Mouse (Mus musculus) stomach, embryonic 16.5 days (tissue): ENCODE measurements around the gene Hoxa3. TPM values are rescaled to one million over a fixed set of nuclear protein-coding genes. Genes with fewer than 3 reads are reported as not detected.

Source experiments
- ATAC-seq: fragments of 200-750 bp; cut with Nextera tagmentation; 2 replicates; pipeline ENCODE4 v1.8.0; 2017; ENCODE audit warnings: moderate number of reproducible peaks, moderate TSS enrichment; ENCODE audit not compliant: insufficient read depth, low FRiP score
- H3K27ac ChIP-seq: fragments of 300-500 bp; sonication (generic); 2 replicates; pipeline ENCODE4 v1.5.1; 2014; ENCODE audit warnings: low read length
- H3K27me3 ChIP-seq: fragments of 300-500 bp; sonication (generic); 2 replicates; pipeline ENCODE4 v1.6.1; 2014; ENCODE audit warnings: low read length, control low read depth, mixed read lengths; ENCODE audit not compliant: control insufficient read depth, insufficient read depth
- H3K36me3 ChIP-seq: fragments of 300-500 bp; sonication (generic); 2 replicates; pipeline ENCODE4 v1.6.1; 2014; ENCODE audit warnings: low read length; ENCODE audit not compliant: control insufficient read depth, insufficient read depth
- H3K4me1 ChIP-seq: fragments of 300-500 bp; sonication (generic); 2 replicates; pipeline ENCODE4 v1.6.1; 2014; ENCODE audit warnings: low read length, control low read depth, mixed read lengths; ENCODE audit not compliant: control insufficient read depth, insufficient read depth
- H3K4me2 ChIP-seq: fragments of 300-500 bp; sonication (generic); 2 replicates; pipeline ENCODE4 v1.6.1; 2014; ENCODE audit warnings: low read depth, low read length, mixed read lengths
- H3K4me3 ChIP-seq: fragments of 300-500 bp; sonication (generic); replicated peaks from 2 replicates; pipeline ENCODE4 v1.5.1; 2014; ENCODE audit warnings: mild to moderate bottlenecking, low read length
- H3K9ac ChIP-seq: fragments of 300-500 bp; sonication (generic); 2 replicates; pipeline ENCODE4 v1.6.1; 2014; ENCODE audit warnings: low read length
- H3K9me3 ChIP-seq: fragments of 300-500 bp; sonication (generic); replicated peaks from 2 replicates; pipeline ENCODE4 v1.6.1; 2016; ENCODE audit warnings: low read length, control low read depth; ENCODE audit not compliant: control insufficient read depth
- WGBS: fragments of 180-500 bp; shearing (Covaris S2); extraction: QIAGEN DNeasy Blood & Tissue Kit; methylation state at CpG from one replicate; pipeline ENCODE4 v1.1.7; 2014; 5-methylcytosine and 5-hydroxymethylcytosine counted together
- polyA plus RNA-seq: library from polyadenylated mRNA; unstranded; fragments of >200 nt; fragmentation: Nextera tagmentation; extraction: Ambion mirVana; gene quantifications from 2 replicates; pipeline ENCODE4 v1.2.1, GENCODE M21; 2015

Hoxa3 gene
- polyA plus RNA-seq, 1 experiment from 2014 or later = 6.0 TPM

- WGBS = 3% methylated on average over 9 of the region's 9 CpGs
- Histone ChIP-seq H3K9me3 (no peaks in the 10 kb centered on the region), H3K27ac (no peak overlapping the region), H3K4me1 (peaks cover 8% of the 10 kb centered on the region), H3K4me2 (no peak overlapping the region), H3K4me3 (no peak overlapping the region), H3K27me3 (peaks cover 94% of the 10 kb centered on the region), H3K9ac (no peak overlapping the region), H3K36me3 (no peaks in the 10 kb centered on the region)
- ATAC-seq = no peak
Observed at GRCm38 (mm10) chr6:52241001-52241621, 28.0 kb upstream of the Hoxa3 start.

- peak within 1 kb of the TSS; percentile 30 for H3K4me2 ChIP-seq
- no peak within 1 kb of the TSS for H3K27ac ChIP-seq
- peak within 1 kb of the TSS; percentile 19 for H3K4me3 ChIP-seq
- no peaks in the 10 kb centered on the region for H3K9me3 ChIP-seq
- H3K4me1 ChIP-seq = peaks cover 8% of the 10 kb centered on the region
- H3K9ac ChIP-seq = no peak within 1 kb of the TSS
- WGBS = under 1% methylated on average over 35 of the region's 35 CpGs
- H3K27me3 ChIP-seq = peaks cover 94% of the 10 kb centered on the region
- H3K36me3 ChIP-seq = no peaks in the 10 kb centered on the region
- peak; percentile 53 for ATAC-seq
Observed at GRCm38 (mm10) chr6:52240389-52241000, 27.4 kb upstream of the Hoxa3 start, which contains the start of gene Hoxa10. Gene Hoxa10 (minus strand): TSS chr6:52240854.

GRCm38 (mm10) chr6:52239625-52240388 is 26.7 kb upstream of the Hoxa3 start:
- H3K27ac ChIP-seq = no peak overlapping the region
- no peaks in the 10 kb centered on the region for H3K36me3 ChIP-seq
- ATAC-seq = no peak
- peak overlapping the region; percentile 30 for H3K4me2 ChIP-seq
- H3K4me1 ChIP-seq = peaks cover 4% of the 10 kb centered on the region; the same call in 1 of the 2 replicates
- H3K9me3 ChIP-seq = no peaks in the 10 kb centered on the region
- peaks cover 94% of the 10 kb centered on the region for H3K27me3 ChIP-seq
- H3K9ac ChIP-seq = no peak overlapping the region
- 2% methylated on average over 30 of the region's 30 CpGs for WGBS
- peak overlapping the region; percentile 19 for H3K4me3 ChIP-seq

GRCm38 (mm10) chr6:52238976-52239375 is 25.8 kb upstream of the Hoxa3 start:
- Histone ChIP-seq H3K4me2 (no peak overlapping the region), H3K27me3 (peaks cover 93% of the 10 kb centered on the region), H3K9ac (no peak overlapping the region), H3K4me3 (no peak overlapping the region), H3K9me3 (no peaks in the 10 kb centered on the region), H3K36me3 (no peaks in the 10 kb centered on the region), H3K27ac (no peak overlapping the region), H3K4me1 (peaks cover 6% of the 10 kb centered on the region; the same call in 1 of the 2 replicates)
- no peak for ATAC-seq
- 3% methylated on average over 7 of the region's 7 CpGs for WGBS

- H3K4me3 ChIP-seq = no peak overlapping the region
- no peak for ATAC-seq
- H3K4me2 ChIP-seq = no peak overlapping the region
- H3K9ac ChIP-seq = no peak overlapping the region
- H3K4me1 ChIP-seq = peaks cover 8% of the 10 kb centered on the region; the same call in 1 of the 2 replicates
- peaks cover 92% of the 10 kb centered on the region for H3K27me3 ChIP-seq
- H3K9me3 ChIP-seq = no peaks in the 10 kb centered on the region
- 3% methylated on average over 7 of the region's 7 CpGs for WGBS
- H3K27ac ChIP-seq = no peak overlapping the region
- no peaks in the 10 kb centered on the region for H3K36me3 ChIP-seq
Observed at GRCm38 (mm10) chr6:52238155-52238545, 25.0 kb upstream of the Hoxa3 start.

GRCm38 (mm10) chr6:52237346-52238154 is 24.4 kb upstream of the Hoxa3 start:
- no peaks in the 10 kb centered on the region for H3K9me3 ChIP-seq
- no peak overlapping the region for H3K9ac ChIP-seq
- H3K27me3 ChIP-seq = peaks cover 92% of the 10 kb centered on the region
- H3K36me3 ChIP-seq = no peaks in the 10 kb centered on the region
- 10% methylated on average over 10 of the region's 10 CpGs for WGBS
- H3K27ac ChIP-seq = no peak overlapping the region
- H3K4me3 ChIP-seq = no peak overlapping the region
- ATAC-seq = no peak
- peaks cover 8% of the 10 kb centered on the region; the same call in 1 of the 2 replicates for H3K4me1 ChIP-seq
- no peak overlapping the region for H3K4me2 ChIP-seq

GRCm38 (mm10) chr6:52236806-52237205 is 23.7 kb upstream of the Hoxa3 start:
- Histone ChIP-seq H3K27me3 (peaks cover 91% of the 10 kb centered on the region), H3K36me3 (no peaks in the 10 kb centered on the region), H3K27ac (no peak overlapping the region), H3K4me1 (peaks cover 8% of the 10 kb centered on the region; the same call in 1 of the 2 replicates), H3K9ac (no peak overlapping the region), H3K4me3 (no peak overlapping the region), H3K4me2 (no peak overlapping the region), H3K9me3 (no peaks in the 10 kb centered on the region)
- 18% methylated on average over 3 of the region's 3 CpGs for WGBS
- ATAC-seq = no peak

GRCm38 (mm10) chr6:52235866-52236265 is 22.7 kb upstream of the Hoxa3 start:
- no peak overlapping the region for H3K27ac ChIP-seq
- H3K9ac ChIP-seq = no peak overlapping the region
- H3K4me3 ChIP-seq = no peak overlapping the region
- H3K4me2 ChIP-seq = no peak overlapping the region
- no peak for ATAC-seq
- no peaks in the 10 kb centered on the region for H3K36me3 ChIP-seq
- H3K9me3 ChIP-seq = no peaks in the 10 kb centered on the region
- H3K27me3 ChIP-seq = peaks cover 87% of the 10 kb centered on the region
- H3K4me1 ChIP-seq = peaks cover 8% of the 10 kb centered on the region; the same call in 1 of the 2 replicates
- WGBS = 21% methylated on average over 6 of the region's 6 CpGs
